Mouse (Mus musculus): ENCODE measurements around the gene Nedd8. TPM values are rescaled to one million over a fixed set of nuclear protein-coding genes. Genes with fewer than 3 reads are reported as not detected.

Gene Nedd8
- total RNA-seq, 2 experiments from 2014 or later, result 320 to 339 TPM

DNA sequence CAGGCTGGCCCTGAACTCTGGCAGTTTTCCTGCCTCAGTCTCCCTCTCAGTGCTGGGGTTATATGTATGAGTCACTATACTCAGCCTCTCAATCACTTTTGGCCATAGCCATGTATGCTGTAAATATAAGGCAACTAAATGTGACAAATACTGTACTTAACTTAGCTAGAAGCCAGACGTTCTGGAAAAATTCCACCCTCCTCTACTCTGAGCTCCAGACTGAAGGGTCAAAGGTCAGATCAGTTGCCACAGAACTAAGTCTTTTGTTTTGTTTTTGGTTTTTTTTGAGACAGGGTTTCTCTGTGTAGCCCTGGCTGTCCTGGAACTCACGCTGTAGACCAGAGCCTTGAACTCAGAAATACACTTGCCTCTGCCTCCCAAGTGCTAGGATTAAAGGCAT lies 56.0 kb downstream of the Nedd8 start:
- no peak for DNase-seq (ENCODE audit: low spot score in 2 of 2)

DNA sequence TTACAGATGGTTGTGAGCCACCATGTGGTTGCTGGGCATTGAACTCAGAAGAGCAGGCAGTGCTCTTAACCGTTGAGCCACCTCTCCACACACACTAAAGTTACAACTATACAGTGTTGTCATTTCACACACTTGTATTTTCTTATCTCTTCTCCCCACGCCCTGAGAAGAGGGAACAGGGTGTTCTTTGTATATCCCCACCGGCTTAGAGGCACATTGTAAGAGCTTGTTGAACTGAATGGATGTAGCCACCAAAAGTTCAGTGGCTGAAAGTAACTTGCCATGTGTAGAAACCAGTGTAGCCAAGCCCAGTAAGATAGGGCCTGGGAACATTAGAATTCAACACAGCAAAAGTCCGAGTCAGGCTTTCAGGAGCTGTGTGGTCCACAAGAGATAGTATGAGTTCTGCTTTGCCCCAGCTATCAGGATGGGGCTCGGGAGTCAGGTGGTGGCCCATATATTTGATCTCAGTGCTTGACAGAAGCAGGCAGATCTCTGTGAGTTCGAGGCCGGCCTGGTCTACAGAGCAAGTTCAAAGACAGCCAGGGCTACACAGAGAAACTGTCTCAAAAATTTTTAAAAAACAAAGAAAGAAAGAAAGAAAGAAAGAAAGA lies 57.3 kb downstream of the Nedd8 start:
- no peak for DNase-seq (ENCODE audit: low spot score in 2 of 2)

GRCm38 (mm10) chr14:55613346-55613745 lies 58.6 kb downstream of the Nedd8 start:
- no peak for DNase-seq (ENCODE audit: low spot score in 2 of 2)

Other genes with a start within 250 kb of the Nedd8 start
- 10 to 100 TPM; 16.5 to 17.7 TPM for gene Dhrs4, start 193.4 kb downstream of the Nedd8 start, total RNA-seq (2021)
- 100 to 1,000 TPM; 106 to 144 TPM for gene Carmil3, start 181.5 kb downstream of the Nedd8 start, total RNA-seq (2021)
- 100 to 1,000 TPM; 306 to 335 TPM for gene Cpne6, start 161.7 kb downstream of the Nedd8 start, total RNA-seq (2021)
- under 1 TPM; 0.34 to 0.76 TPM for gene Nrl, start 147.1 kb downstream of the Nedd8 start, total RNA-seq (2021)
- 10 to 100 TPM; 20.4 to 21.4 TPM for gene Pck2, start 131.9 kb downstream of the Nedd8 start, total RNA-seq (2021)
- gene Dcaf11, start 112.1 kb downstream of the Nedd8 start, total RNA-seq (2021), result 10 to 100 TPM; 61.3 to 66.7 TPM
- gene A730061H03Rik, start 111.7 kb downstream of the Nedd8 start, total RNA-seq (2021), result 1 to 10 TPM in 1 of 2 experiments, not detected in 1; 1.2 TPM
- gene Fitm1, start 96.5 kb downstream of the Nedd8 start, total RNA-seq (2021), result not detected
- gene Psme1, start 94.0 kb downstream of the Nedd8 start, total RNA-seq (2021), result 10 to 100 TPM; 87.3 to 91.8 TPM
- 10 to 100 TPM; 50.2 to 54.6 TPM for gene Emc9, start 86.8 kb downstream of the Nedd8 start, total RNA-seq (2021)
- 10 to 100 TPM; 54.0 to 62.7 TPM for gene Psme2, start 81.0 kb downstream of the Nedd8 start, total RNA-seq (2021)
- gene Rnf31, start 80.4 kb downstream of the Nedd8 start, total RNA-seq (2021), result 10 to 100 TPM; 35.6 to 37.2 TPM
- gene Irf9, start 68.6 kb downstream of the Nedd8 start, total RNA-seq (2021), result 10 to 100 TPM; 11.1 to 13.0 TPM
- 1 to 10 TPM; 1.4 to 2.3 TPM for gene Rec8, start 54.1 kb downstream of the Nedd8 start, total RNA-seq (2021)
- 100 to 1,000 TPM; 131 to 145 TPM for gene Ipo4, start 36.2 kb downstream of the Nedd8 start, total RNA-seq (2021)
- gene Gm49378, start 34.2 kb downstream of the Nedd8 start, total RNA-seq (2021), result 1 to 10 TPM; 3.0 to 6.1 TPM
- 10 to 100 TPM; 42.0 to 55.9 TPM for gene Tm9sf1, start 28.3 kb downstream of the Nedd8 start, total RNA-seq (2021)
- gene Tssk4, start 21.9 kb downstream of the Nedd8 start, total RNA-seq (2021), result 1 to 10 TPM; 1.3 to 1.5 TPM
- gene Mdp1, start 11.6 kb downstream of the Nedd8 start, total RNA-seq (2021), result 10 to 100 TPM; 47.8 to 50.0 TPM
- gene Gmpr2, start 183 bp downstream of the Nedd8 start, total RNA-seq (2021), result 10 to 100 TPM; 29.1 TPM
- gene Tinf2, start 9.7 kb upstream of the Nedd8 start, total RNA-seq (2021), result 10 to 100 TPM; 18.4 to 23.9 TPM
- gene Tgm1, start 41.8 kb upstream of the Nedd8 start, total RNA-seq (2021), result under 1 TPM; 0.16 to 0.18 TPM
- gene Rabggta, start 50.1 kb upstream of the Nedd8 start, total RNA-seq (2021), result 10 to 100 TPM; 42.0 to 54.1 TPM
- gene Dhrs1, start 73.6 kb upstream of the Nedd8 start, total RNA-seq (2021), result 100 to 1,000 TPM; 103 to 110 TPM
- 10 to 100 TPM; 16.4 to 17.1 TPM for gene Nop9, start 73.6 kb upstream of the Nedd8 start, total RNA-seq (2021)
- under 1 TPM; 0.47 to 0.89 TPM for gene Cideb, start 86.3 kb upstream of the Nedd8 start, total RNA-seq (2021)
- gene Ltb4r2, start 89.3 kb upstream of the Nedd8 start, total RNA-seq (2021), result under 1 TPM; 0.45 to 0.64 TPM
- under 1 TPM; 0.62 to 0.69 TPM for gene Ltb4r1, start 93.8 kb upstream of the Nedd8 start, total RNA-seq (2021)
- gene Adcy4, start 112.0 kb upstream of the Nedd8 start, total RNA-seq (2021), result 1 to 10 TPM; 6.7 to 9.0 TPM
- 1 to 10 TPM in 1 of 2 experiments, under 1 TPM in 1; 0.78 to 2.2 TPM for gene Ripk3, start 116.7 kb upstream of the Nedd8 start, total RNA-seq (2021)
- gene Nfatc4, start 151.0 kb upstream of the Nedd8 start, total RNA-seq (2021), result 1 to 10 TPM; 3.9 to 5.8 TPM
- 10 to 100 TPM; 17.0 to 17.3 TPM for gene Nynrin, start 181.9 kb upstream of the Nedd8 start, total RNA-seq (2021)
- gene Cbln3, start 212.3 kb upstream of the Nedd8 start, total RNA-seq (2021), result 1 to 10 TPM in 1 of 2 experiments, under 1 TPM in 1; 0.62 to 1.0 TPM
- gene Khnyn, start 212.8 kb upstream of the Nedd8 start, total RNA-seq (2021), result 10 to 100 TPM; 11.8 to 13.4 TPM
- 10 to 100 TPM; 80.5 to 87.8 TPM for gene Sdr39u1, start 228.2 kb upstream of the Nedd8 start, total RNA-seq (2021)